Mouse (Mus musculus) forebrain, postnatal 0 days (tissue): ENCODE data around the gene Rraga. TPM values are rescaled to one million over a fixed set of nuclear protein-coding genes. Genes with fewer than 3 reads are reported as not detected.
A peak's percentile ranks its signal among the peaks of the same experiment; 100 is the strongest.

Experiments used
- ATAC-seq: fragments of 200-750 bp; cut with Nextera tagmentation; 2 replicates; pipeline ENCODE4 v1.8.0; 2017; ENCODE audit warnings: mild to moderate bottlenecking, moderate library complexity
- DNase-seq: peaks from one replicate; pipeline ENCODE4 v3.0.0-alpha.2; 2015
- H3K27ac ChIP-seq: fragments of 300-500 bp; sonication (generic); 2 replicates; pipeline ENCODE4 v1.5.1; 2014; ENCODE audit warnings: low read depth, mild to moderate bottlenecking, antibody characterized with exemption, low read length, moderate library complexity, mixed read lengths
- H3K27me3 ChIP-seq: fragments of 300-500 bp; sonication (generic); 2 replicates; pipeline ENCODE4 v1.6.1; 2014; ENCODE audit warnings: mild to moderate bottlenecking, low read length, mixed read lengths; ENCODE audit not compliant: insufficient read depth
- H3K36me3 ChIP-seq: fragments of 300-500 bp; sonication (generic); 2 replicates; pipeline ENCODE4 v1.6.1; 2014; ENCODE audit warnings: mild to moderate bottlenecking, moderate library complexity; ENCODE audit not compliant: insufficient read depth
- H3K4me1 ChIP-seq: fragments of 300-500 bp; sonication (generic); 2 replicates; pipeline ENCODE4 v1.6.1; 2014; ENCODE audit warnings: antibody characterized with exemption; ENCODE audit not compliant: insufficient read depth
- H3K4me2 ChIP-seq: fragments of 300-500 bp; sonication (generic); 2 replicates; pipeline ENCODE4 v1.6.1; 2014; ENCODE audit warnings: low read depth, mild to moderate bottlenecking, moderate library complexity
- H3K4me3 ChIP-seq: fragments of 300-500 bp; sonication (generic); 2 replicates; pipeline ENCODE4 v1.5.1; 2014; ENCODE audit warnings: low read depth, low read length, mixed read lengths
- H3K9ac ChIP-seq: fragments of 300-500 bp; sonication (generic); 2 replicates; pipeline ENCODE4 v1.6.1; 2014; ENCODE audit warnings: mild to moderate bottlenecking
- H3K9me3 ChIP-seq: fragments of 300-500 bp; sonication (generic); 2 replicates; pipeline ENCODE4 v1.6.1; 2016; ENCODE audit warnings: low read length
- CTCF ChIP-seq: sonication (generic); IDR thresholded peaks from 2 replicates; pipeline ENCODE4 v1.5.1; 2016; ENCODE audit warnings: antibody characterized with exemption, control low read depth, low read depth
- WGBS: fragments of 180-500 bp; shearing (Covaris S2); extraction: QIAGEN DNeasy Blood & Tissue Kit; methylation state at CpG from one replicate; pipeline ENCODE4 v1.1.7; 2014; 5-methylcytosine and 5-hydroxymethylcytosine counted together
- polyA plus RNA-seq: library from polyadenylated mRNA; unstranded; fragments of >200 nt; fragmentation: Nextera tagmentation; extraction: Ambion mirVana; gene quantifications from 2 replicates; pipeline ENCODE4 v1.2.1, GENCODE M21; 2015
- total RNA-seq: library from RNA; depleted of rRNA; stranded (reverse); fragments of >200 nt; gene quantifications from 2 replicates; pipeline ENCODE4 v1.2.3, GENCODE M21; 2014

Gene Rraga
- total and polyA plus RNA-seq, 2 experiments from 2014 or later: 27.4 to 131 TPM

GRCm38 (mm10) chr4:86538936-86539335 is 36.5 kb upstream of the Rraga start:
- H3K9ac ChIP-seq: no peak overlapping the region
- DNase-seq (no peak), ATAC-seq (no peak)
- no peaks in the 10 kb centered on the region for H3K9me3 ChIP-seq
- H3K27ac ChIP-seq: no peak overlapping the region
- H3K27me3 ChIP-seq: no peaks in the 10 kb centered on the region
- TF ChIP-seq CTCF: no peak
- no peak overlapping the region for H3K4me3 ChIP-seq
- H3K4me2 ChIP-seq: no peak overlapping the region
- no peaks in the 10 kb centered on the region for H3K36me3 ChIP-seq
- no peaks in the 10 kb centered on the region for H3K4me1 ChIP-seq
- WGBS: 93% methylated on average over 5 of the region's 5 CpGs

GRCm38 (mm10) chr4:86541573-86541972 is 33.9 kb upstream of the Rraga start:
- no peak overlapping the region for H3K4me2 ChIP-seq
- H3K9ac ChIP-seq: no peak overlapping the region
- DNase-seq: no peak
- ATAC-seq: no peak
- 90% methylated on average over 1 of the region's 1 CpGs for WGBS
- H3K9me3 ChIP-seq: no peaks in the 10 kb centered on the region
- TF ChIP-seq CTCF: no peak
- no peak overlapping the region for H3K27ac ChIP-seq
- no peaks in the 10 kb centered on the region for H3K4me1 ChIP-seq
- H3K36me3 ChIP-seq: no peaks in the 10 kb centered on the region
- no peak overlapping the region for H3K4me3 ChIP-seq
- H3K27me3 ChIP-seq: no peaks in the 10 kb centered on the region

- ATAC-seq: no peak
- no peak for DNase-seq
These were observed 31.5 kb upstream of the Rraga start for GRCm38 (mm10) chr4:86543999-86544398.

GRCm38 (mm10) chr4:86545615-86546014 is 29.9 kb upstream of the Rraga start:
- H3K36me3 ChIP-seq: no peaks in the 10 kb centered on the region
- H3K4me2 ChIP-seq: no peak overlapping the region
- peak; percentile 76 for TF ChIP-seq CTCF
- peak; percentile 58 for DNase-seq
- H3K27me3 ChIP-seq: no peaks in the 10 kb centered on the region
- H3K4me3 ChIP-seq: no peak overlapping the region
- H3K4me1 ChIP-seq: no peaks in the 10 kb centered on the region
- no peak overlapping the region for H3K27ac ChIP-seq
- WGBS: 59% methylated on average over 5 of the region's 5 CpGs
- peak; percentile 50; the same call in 1 of the 2 replicates for ATAC-seq
- H3K9ac ChIP-seq: no peak overlapping the region
- no peaks in the 10 kb centered on the region for H3K9me3 ChIP-seq

More at GRCm38 (mm10) chr4:86543999-86544398, 31.5 kb upstream of the Rraga start:
- no peaks in the 10 kb centered on the region for H3K4me1 ChIP-seq
- TF ChIP-seq CTCF: no peak
- no peak overlapping the region for H3K9ac ChIP-seq
- no peaks in the 10 kb centered on the region for H3K36me3 ChIP-seq
- H3K9me3 ChIP-seq: no peaks in the 10 kb centered on the region
- no peak overlapping the region for H3K4me3 ChIP-seq
- no peaks in the 10 kb centered on the region for H3K27me3 ChIP-seq
- no peak overlapping the region for H3K4me2 ChIP-seq
- no peak overlapping the region for H3K27ac ChIP-seq
- 30% methylated on average over 3 of the region's 3 CpGs for WGBS

- Histone ChIP-seq H3K4me1 (no peaks in the 10 kb centered on the region), H3K4me2 (no peak overlapping the region), H3K27ac (no peak overlapping the region), H3K27me3 (no peaks in the 10 kb centered on the region), H3K9ac (no peak overlapping the region), H3K9me3 (no peaks in the 10 kb centered on the region), H3K4me3 (no peak overlapping the region), H3K36me3 (no peaks in the 10 kb centered on the region)
- TF ChIP-seq CTCF: no peak
- WGBS: 92% methylated on average over 9 of the region's 9 CpGs
- ATAC-seq (no peak), DNase-seq (no peak)
These were observed 27.1 kb upstream of the Rraga start for GRCm38 (mm10) chr4:86548332-86548731.

GRCm38 (mm10) chr4:86555035-86555707 is 20.3 kb upstream of the Rraga start:
- peak; percentile 71 for TF ChIP-seq CTCF
- Histone ChIP-seq H3K4me3 (no peak overlapping the region), H3K27me3 (no peaks in the 10 kb centered on the region), H3K4me1 (no peaks in the 10 kb centered on the region), H3K9ac (no peak overlapping the region), H3K36me3 (no peaks in the 10 kb centered on the region), H3K27ac (no peak overlapping the region), H3K9me3 (no peaks in the 10 kb centered on the region), H3K4me2 (no peak overlapping the region)
- peak; percentile 77 for DNase-seq
- peak; percentile 43; the same call in 1 of the 2 replicates for ATAC-seq
- WGBS: 25% methylated on average over 6 of the region's 6 CpGs

- H3K9me3 ChIP-seq: no peaks in the 10 kb centered on the region
- no peaks in the 10 kb centered on the region for H3K27me3 ChIP-seq
- H3K27ac ChIP-seq: no peak overlapping the region
- WGBS: 62% methylated on average over 7 of the region's 7 CpGs
- no peaks in the 10 kb centered on the region for H3K4me1 ChIP-seq
- DNase-seq (no peak), ATAC-seq (no peak)
- no peaks in the 10 kb centered on the region for H3K36me3 ChIP-seq
- no peak for TF ChIP-seq CTCF
- no peak overlapping the region for H3K4me2 ChIP-seq
- H3K9ac ChIP-seq: no peak overlapping the region
- no peak overlapping the region for H3K4me3 ChIP-seq
These were observed 18.1 kb upstream of the Rraga start for GRCm38 (mm10) chr4:86557371-86557770.
